Mouse (Mus musculus) hindbrain, postnatal 0 days (tissue): ENCODE measurements at regions not wholly inside any gene's neighbourhood (a gene's known extent, or its start where the extent isn't known, plus 50 kb on each side); places are given as distances from the start of the nearest gene placed in this dataset.

Source experiments
- ATAC-seq: fragments of 200-750 bp; cut with Nextera tagmentation; 2 replicates; pipeline ENCODE4 v1.8.0; 2017; ENCODE audit warnings: mild to moderate bottlenecking, moderate TSS enrichment, moderate library complexity
- DNase-seq: peaks from one replicate; pipeline ENCODE4 v3.0.0-alpha.2; 2015; ENCODE audit warnings: low spot score
- H3K27ac ChIP-seq: fragments of 300-500 bp; sonication (generic); 2 replicates; pipeline ENCODE4 v1.5.1; 2014; ENCODE audit warnings: mild to moderate bottlenecking
- H3K27me3 ChIP-seq: fragments of 300-500 bp; sonication (generic); 2 replicates; pipeline ENCODE4 v1.6.1; 2014; ENCODE audit warnings: low read length, mixed read lengths; ENCODE audit not compliant: insufficient read depth
- H3K36me3 ChIP-seq: fragments of 300-500 bp; sonication (generic); 2 replicates; pipeline ENCODE4 v1.6.1; 2014; ENCODE audit warnings: low read length, mixed read lengths; ENCODE audit not compliant: insufficient read depth
- H3K4me1 ChIP-seq: fragments of 300-500 bp; sonication (generic); 2 replicates; pipeline ENCODE4 v1.6.1; 2014; ENCODE audit warnings: antibody characterized with exemption, low read length, mixed read lengths; ENCODE audit not compliant: insufficient read depth
- H3K4me2 ChIP-seq: fragments of 300-500 bp; sonication (generic); 2 replicates; pipeline ENCODE4 v1.6.1; 2014; ENCODE audit warnings: low read depth, mild to moderate bottlenecking, low read length, moderate library complexity, mixed read lengths
- H3K4me3 ChIP-seq: fragments of 300-500 bp; sonication (generic); 2 replicates; pipeline ENCODE4 v1.5.1; 2014; ENCODE audit warnings: low read length
- H3K9ac ChIP-seq: fragments of 300-500 bp; sonication (generic); replicated peaks from 2 replicates; pipeline ENCODE4 v1.6.1; 2014; ENCODE audit warnings: mild to moderate bottlenecking, low read length, moderate library complexity, mixed read lengths
- H3K9me3 ChIP-seq: fragments of 300-500 bp; sonication (generic); 2 replicates; pipeline ENCODE4 v1.6.1; 2016; ENCODE audit warnings: low read length, mixed read lengths
- CTCF ChIP-seq: IDR thresholded peaks from 2 replicates; pipeline ENCODE4 v1.5.1; 2016; ENCODE audit warnings: antibody characterized with exemption, control low read depth, low read depth
- WGBS: fragments of 180-500 bp; shearing (Covaris S2); extraction: QIAGEN DNeasy Blood & Tissue Kit; methylation state at CpG from one replicate; pipeline ENCODE4 v1.1.7; 2014; 5-methylcytosine and 5-hydroxymethylcytosine counted together

- Histone ChIP-seq H3K36me3 (no peaks in the 10 kb centered on the region), H3K9me3 (no peaks in the 10 kb centered on the region), H3K9ac (no peak overlapping the region), H3K27me3 (no peaks in the 10 kb centered on the region), H3K4me3 (no peak overlapping the region), H3K4me1 (no peaks in the 10 kb centered on the region), H3K4me2 (no peak overlapping the region), H3K27ac (no peak overlapping the region)
- no peak for TF ChIP-seq CTCF
- ATAC-seq (no peak), DNase-seq (no peak)
- 74% methylated on average over 2 of the region's 2 CpGs for WGBS
Observed at GRCm38 (mm10) chr1:95040332-95040731, 273.1 kb upstream of the Fam174a start.

GRCm38 (mm10) chr1:95043355-95043754 lies 270.1 kb upstream of the Fam174a start:
- Histone ChIP-seq H3K9ac (no peak overlapping the region), H3K27ac (no peak overlapping the region), H3K4me3 (no peak overlapping the region), H3K9me3 (no peaks in the 10 kb centered on the region), H3K4me1 (no peaks in the 10 kb centered on the region), H3K36me3 (no peaks in the 10 kb centered on the region), H3K4me2 (no peak overlapping the region), H3K27me3 (no peaks in the 10 kb centered on the region)
- no peak for DNase-seq
- no peak for ATAC-seq
- TF ChIP-seq CTCF: no peak

- no peak for DNase-seq
- H3K4me3 ChIP-seq: no peak overlapping the region
- no peaks in the 10 kb centered on the region for H3K4me1 ChIP-seq
- no peak overlapping the region for H3K4me2 ChIP-seq
- H3K36me3 ChIP-seq: no peaks in the 10 kb centered on the region
- no peak for TF ChIP-seq CTCF
- WGBS: 87% methylated on average over 8 of the region's 15 CpGs
- no peak overlapping the region for H3K27ac ChIP-seq
- no peaks in the 10 kb centered on the region for H3K9me3 ChIP-seq
- H3K27me3 ChIP-seq: no peaks in the 10 kb centered on the region
- no peak overlapping the region for H3K9ac ChIP-seq
- no peak for ATAC-seq
Observed at GRCm38 (mm10) chr1:95064330-95065193, 248.9 kb upstream of the Fam174a start.

GRCm38 (mm10) chr1:95065620-95066019 lies 247.8 kb upstream of the Fam174a start:
- no peaks in the 10 kb centered on the region for H3K9me3 ChIP-seq
- no peak overlapping the region for H3K4me2 ChIP-seq
- H3K27ac ChIP-seq: no peak overlapping the region
- H3K9ac ChIP-seq: no peak overlapping the region
- no peak overlapping the region for H3K4me3 ChIP-seq
- TF ChIP-seq CTCF: no peak
- ATAC-seq: no peak
- no peak for DNase-seq
- H3K27me3 ChIP-seq: no peaks in the 10 kb centered on the region
- H3K4me1 ChIP-seq: no peaks in the 10 kb centered on the region
- H3K36me3 ChIP-seq: no peaks in the 10 kb centered on the region

- Histone ChIP-seq H3K9ac (no peak overlapping the region), H3K27ac (no peak overlapping the region), H3K9me3 (no peaks in the 10 kb centered on the region), H3K4me3 (no peak overlapping the region), H3K27me3 (no peaks in the 10 kb centered on the region), H3K4me1 (no peaks in the 10 kb centered on the region), H3K4me2 (no peak overlapping the region), H3K36me3 (no peaks in the 10 kb centered on the region)
- 92% methylated on average over 4 of the region's 4 CpGs for WGBS
- ATAC-seq (no peak), DNase-seq (no peak)
- TF ChIP-seq CTCF: no peak
Observed at GRCm38 (mm10) chr1:95066040-95066439, 247.4 kb upstream of the Fam174a start.

- H3K27ac ChIP-seq: no peak overlapping the region
- ATAC-seq (no peak), DNase-seq (no peak)
- H3K9me3 ChIP-seq: no peaks in the 10 kb centered on the region
- H3K4me1 ChIP-seq: no peaks in the 10 kb centered on the region
- H3K4me2 ChIP-seq: no peak overlapping the region
- no peaks in the 10 kb centered on the region for H3K36me3 ChIP-seq
- TF ChIP-seq CTCF: no peak
- no peak overlapping the region for H3K4me3 ChIP-seq
- H3K9ac ChIP-seq: no peak overlapping the region
- H3K27me3 ChIP-seq: no peaks in the 10 kb centered on the region
- WGBS: 56% methylated on average over 1 of the region's 1 CpGs
Observed at GRCm38 (mm10) chr1:95075151-95075550, 238.3 kb upstream of the Fam174a start.

- no peak for ATAC-seq
- no peak for DNase-seq
Observed at GRCm38 (mm10) chr1:95109966-95110365, 203.5 kb upstream of the Fam174a start.

More at GRCm38 (mm10) chr1:95109966-95110365, 203.5 kb upstream of the Fam174a start:
- no peaks in the 10 kb centered on the region for H3K27me3 ChIP-seq
- no peaks in the 10 kb centered on the region for H3K36me3 ChIP-seq
- no peak overlapping the region for H3K9ac ChIP-seq
- no peaks in the 10 kb centered on the region for H3K9me3 ChIP-seq
- H3K4me1 ChIP-seq: no peaks in the 10 kb centered on the region
- TF ChIP-seq CTCF: no peak
- H3K27ac ChIP-seq: no peak overlapping the region
- no peak overlapping the region for H3K4me2 ChIP-seq
- no peak overlapping the region for H3K4me3 ChIP-seq
